Mouse (Mus musculus) hindbrain, postnatal 0 days (tissue): ENCODE results near the gene Mcm3ap. TPM values are rescaled to one million over a fixed set of nuclear protein-coding genes. Genes with fewer than 3 reads are reported as not detected.

Experiments
- ATAC-seq: fragments of 200-750 bp; cut with Nextera tagmentation; 2 replicates; pipeline ENCODE4 v1.8.0; 2017; ENCODE audit warnings: mild to moderate bottlenecking, moderate TSS enrichment, moderate library complexity
- DNase-seq: peaks from one replicate; pipeline ENCODE4 v3.0.0-alpha.2; 2015; ENCODE audit warnings: low spot score
- H3K27ac ChIP-seq: fragments of 300-500 bp; sonication (generic); 2 replicates; pipeline ENCODE4 v1.5.1; 2014; ENCODE audit warnings: mild to moderate bottlenecking
- H3K27me3 ChIP-seq: fragments of 300-500 bp; sonication (generic); 2 replicates; pipeline ENCODE4 v1.6.1; 2014; ENCODE audit warnings: low read length, mixed read lengths; ENCODE audit not compliant: insufficient read depth
- H3K36me3 ChIP-seq: fragments of 300-500 bp; sonication (generic); 2 replicates; pipeline ENCODE4 v1.6.1; 2014; ENCODE audit warnings: low read length, mixed read lengths; ENCODE audit not compliant: insufficient read depth
- H3K4me1 ChIP-seq: fragments of 300-500 bp; sonication (generic); 2 replicates; pipeline ENCODE4 v1.6.1; 2014; ENCODE audit warnings: antibody characterized with exemption, low read length, mixed read lengths; ENCODE audit not compliant: insufficient read depth
- H3K4me2 ChIP-seq: fragments of 300-500 bp; sonication (generic); 2 replicates; pipeline ENCODE4 v1.6.1; 2014; ENCODE audit warnings: low read depth, mild to moderate bottlenecking, low read length, moderate library complexity, mixed read lengths
- H3K4me3 ChIP-seq: fragments of 300-500 bp; sonication (generic); 2 replicates; pipeline ENCODE4 v1.5.1; 2014; ENCODE audit warnings: low read length
- H3K9ac ChIP-seq: fragments of 300-500 bp; sonication (generic); replicated peaks from 2 replicates; pipeline ENCODE4 v1.6.1; 2014; ENCODE audit warnings: mild to moderate bottlenecking, low read length, moderate library complexity, mixed read lengths
- H3K9me3 ChIP-seq: fragments of 300-500 bp; sonication (generic); 2 replicates; pipeline ENCODE4 v1.6.1; 2016; ENCODE audit warnings: low read length, mixed read lengths
- CTCF ChIP-seq: IDR thresholded peaks from 2 replicates; pipeline ENCODE4 v1.5.1; 2016; ENCODE audit warnings: antibody characterized with exemption, control low read depth, low read depth
- WGBS: fragments of 180-500 bp; shearing (Covaris S2); extraction: QIAGEN DNeasy Blood & Tissue Kit; methylation state at CpG from one replicate; pipeline ENCODE4 v1.1.7; 2014; 5-methylcytosine and 5-hydroxymethylcytosine counted together
- polyA plus RNA-seq: library from polyadenylated mRNA; unstranded; fragments of >200 nt; fragmentation: Nextera tagmentation; extraction: Ambion mirVana; gene quantifications from 2 replicates; pipeline ENCODE4 v1.2.1, GENCODE M21; 2015
- total RNA-seq: library from RNA; depleted of rRNA; stranded (reverse); fragments of >200 nt; gene quantifications from 2 replicates; pipeline ENCODE4 v1.2.3, GENCODE M21; 2014

Gene Mcm3ap
- total and polyA plus RNA-seq, 2 experiments from 2014 or later: 28.8 to 49.0 TPM

DNA sequence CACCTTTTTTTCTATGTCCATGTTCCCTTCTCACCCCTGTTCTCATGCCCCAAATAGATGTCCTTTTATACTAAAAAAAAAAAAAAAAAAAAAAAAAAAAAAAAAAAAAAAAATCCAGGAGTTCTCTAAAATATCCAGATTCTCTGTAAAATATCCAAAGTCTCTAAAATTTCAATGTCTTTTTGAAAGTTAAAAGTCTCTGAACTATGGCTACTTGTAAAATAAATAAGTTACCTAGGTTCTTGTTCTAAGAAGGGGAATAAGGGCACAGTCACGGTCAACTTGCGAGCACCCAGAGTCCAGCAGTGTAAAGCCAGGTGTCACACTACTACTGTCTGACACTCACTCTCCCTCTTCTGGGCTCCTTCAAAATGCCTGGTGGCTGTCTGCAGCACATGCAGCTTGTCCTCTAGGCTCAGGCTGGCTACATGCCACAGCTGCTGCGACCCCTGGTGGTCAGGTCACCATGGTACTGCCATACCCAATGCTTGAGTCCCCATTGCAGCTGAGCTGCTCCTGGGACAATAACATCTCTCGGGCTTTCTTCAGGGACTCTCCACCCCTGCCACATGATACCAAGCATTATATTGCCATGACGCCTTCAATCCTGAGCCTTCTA is 44.3 kb downstream of the Mcm3ap start:
- peak; percentile 87 for ATAC-seq
- no peaks in the 10 kb centered on the region for H3K9me3 ChIP-seq
- no peak overlapping the region for H3K4me3 ChIP-seq
- H3K4me2 ChIP-seq: no peak overlapping the region
- TF ChIP-seq CTCF: peak; percentile 93
- peaks cover 42% of the 10 kb centered on the region for H3K36me3 ChIP-seq
- 37% methylated on average over 5 of the region's 5 CpGs for WGBS
- H3K9ac ChIP-seq: no peak overlapping the region
- DNase-seq: peak; percentile 86
- H3K27ac ChIP-seq: no peak overlapping the region
- H3K27me3 ChIP-seq: no peaks in the 10 kb centered on the region
- no peaks in the 10 kb centered on the region for H3K4me1 ChIP-seq

DNA sequence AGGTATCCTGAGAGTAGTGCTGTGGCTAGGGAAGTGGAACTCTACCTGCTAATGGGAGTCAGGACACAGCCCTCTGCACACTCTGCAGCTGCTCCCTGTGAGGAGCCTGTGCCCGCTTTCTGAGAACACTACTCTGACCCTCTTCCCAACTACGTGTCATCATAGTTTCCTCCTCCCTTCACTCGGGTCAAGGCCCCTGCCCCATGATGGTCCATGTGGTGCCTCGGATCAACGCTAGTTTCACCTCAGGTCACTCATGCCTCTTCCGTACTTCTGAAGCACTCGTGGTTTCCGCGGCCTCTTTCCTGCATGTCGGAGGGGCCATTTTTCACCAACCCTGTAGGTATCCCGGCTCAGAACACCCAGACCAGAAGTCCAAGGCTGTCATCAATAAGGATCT is 62.2 kb downstream of the Mcm3ap start:
- peaks cover 16% of the 10 kb centered on the region for H3K36me3 ChIP-seq
- peak overlapping the region; percentile 84 for H3K4me2 ChIP-seq
- under 1% methylated on average over 11 of the region's 11 CpGs for WGBS
- peaks cover 6% of the 10 kb centered on the region for H3K4me1 ChIP-seq
- DNase-seq (no peak), ATAC-seq (no peak)
- H3K9ac ChIP-seq: peak overlapping the region; percentile 18; the same call in 1 of the 2 replicates
- H3K27ac ChIP-seq: no peak overlapping the region
- no peaks in the 10 kb centered on the region for H3K9me3 ChIP-seq
- no peak for TF ChIP-seq CTCF
- no peaks in the 10 kb centered on the region for H3K27me3 ChIP-seq
- peak overlapping the region; percentile 69 for H3K4me3 ChIP-seq

DNA sequence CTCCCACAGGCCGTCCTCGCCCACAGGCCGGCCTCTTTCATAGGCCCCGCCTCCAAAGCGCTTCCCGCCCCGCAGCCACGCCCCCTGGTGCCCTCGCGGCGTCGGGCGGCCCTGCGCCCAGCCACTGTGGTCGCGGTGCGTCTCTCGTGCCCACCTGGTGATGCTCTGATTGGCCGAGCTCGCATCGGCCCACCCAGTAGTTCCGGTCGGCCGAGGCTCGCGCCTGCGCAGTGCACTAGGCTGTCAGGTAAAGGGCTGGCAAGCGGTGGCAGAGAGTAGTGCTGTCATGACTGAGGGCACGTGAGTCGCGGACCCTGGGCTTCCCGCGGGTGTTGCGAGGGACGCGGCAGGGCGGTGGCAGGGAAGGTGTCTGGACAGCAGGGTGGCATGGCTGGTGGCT is 62.6 kb downstream of the Mcm3ap start, which contains the start of gene Lss:
TSS of gene Lss (plus strand) at position 214 of the 400 bp plus-strand sequence.
- Histone ChIP-seq H3K27me3 (no peaks in the 10 kb centered on the region), H3K4me3 (peak within 1 kb of the TSS; percentile 69), H3K27ac (peak within 1 kb of the TSS; percentile 79), H3K9me3 (no peaks in the 10 kb centered on the region), H3K36me3 (peaks cover 16% of the 10 kb centered on the region), H3K4me2 (peak within 1 kb of the TSS; percentile 84), H3K4me1 (peaks cover 6% of the 10 kb centered on the region), H3K9ac (peak within 1 kb of the TSS; percentile 71)
- DNase-seq: peak; percentile 98
- WGBS: 0% methylated on average over 37 of the region's 37 CpGs
- TF ChIP-seq CTCF: peak; percentile 41
- peak; percentile 100 for ATAC-seq

DNA sequence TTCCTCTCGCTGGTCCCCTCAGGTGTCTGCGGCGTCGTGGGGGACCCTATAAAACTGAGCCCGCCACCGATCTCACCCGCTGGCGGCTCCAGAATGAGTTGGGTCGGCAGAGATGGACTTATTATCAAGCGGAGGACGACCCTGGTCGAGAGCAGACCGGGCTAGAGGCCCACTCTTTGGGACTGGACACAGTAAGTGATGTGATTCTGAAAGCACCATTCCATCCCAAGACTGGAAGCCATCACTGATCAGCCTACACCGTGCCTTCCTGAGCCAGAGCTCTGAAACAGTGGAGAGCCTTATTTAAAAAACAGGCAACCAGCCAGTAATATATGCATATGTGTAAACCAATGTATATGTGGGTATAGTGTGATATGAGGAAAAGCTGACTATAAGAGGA is 63.1 kb downstream of the Mcm3ap start:
- H3K9me3 ChIP-seq: no peaks in the 10 kb centered on the region
- H3K4me3 ChIP-seq: peak overlapping the region; percentile 69
- peaks cover 18% of the 10 kb centered on the region for H3K36me3 ChIP-seq
- DNase-seq: peak; percentile 4
- peaks cover 6% of the 10 kb centered on the region for H3K4me1 ChIP-seq
- H3K27ac ChIP-seq: peak overlapping the region; percentile 79
- no peak for ATAC-seq
- TF ChIP-seq CTCF: no peak
- H3K4me2 ChIP-seq: peak overlapping the region; percentile 84
- WGBS: under 1% methylated on average over 14 of the region's 14 CpGs
- H3K27me3 ChIP-seq: no peaks in the 10 kb centered on the region
- peak overlapping the region; percentile 71 for H3K9ac ChIP-seq

DNA sequence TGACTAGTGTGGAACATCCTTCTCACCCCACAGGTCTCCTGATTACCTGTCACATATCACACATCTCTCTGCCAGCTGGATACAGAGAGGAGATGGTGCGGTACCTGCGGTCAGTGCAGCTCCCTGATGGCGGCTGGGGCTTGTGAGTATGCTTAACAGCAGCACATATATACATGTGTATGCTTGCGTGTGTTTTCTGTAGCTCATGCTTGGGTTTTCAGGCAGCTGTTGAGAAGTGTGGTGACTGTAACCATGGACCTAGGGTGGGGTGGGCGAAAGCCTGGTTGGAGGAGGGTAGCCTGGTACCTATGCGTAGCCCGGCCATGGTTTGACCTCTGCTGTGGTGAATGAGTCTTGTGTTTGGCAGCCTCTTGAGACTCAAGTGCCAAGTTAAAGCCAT is 66.8 kb downstream of the Mcm3ap start:
- WGBS: 97% methylated on average over 7 of the region's 7 CpGs
- no peak for DNase-seq

DNA sequence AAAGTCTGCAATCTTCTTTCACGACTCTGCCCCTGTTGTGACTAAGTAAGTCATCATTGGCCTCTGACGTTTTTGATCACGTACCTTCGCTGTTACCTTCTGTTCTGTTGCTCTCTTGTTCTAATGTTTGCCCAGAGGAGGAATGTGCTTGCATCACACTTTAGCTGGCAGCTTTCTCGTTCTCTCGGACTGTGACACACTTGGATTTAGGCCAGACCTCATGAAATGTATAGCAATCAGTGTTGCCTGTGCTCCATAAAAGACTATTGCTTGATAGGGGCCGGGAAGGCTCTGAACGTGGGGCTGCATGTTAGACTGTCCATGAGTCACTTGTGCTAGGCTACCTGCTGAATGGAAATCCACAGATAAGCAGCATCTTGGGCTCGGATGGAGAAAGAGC is 68.9 kb downstream of the Mcm3ap start:
- Histone ChIP-seq H3K27me3 (no peaks in the 10 kb centered on the region), H3K9me3 (no peaks in the 10 kb centered on the region), H3K36me3 (peaks cover 64% of the 10 kb centered on the region), H3K4me1 (peaks cover 4% of the 10 kb centered on the region; the same call in 1 of the 2 replicates), H3K9ac (no peak overlapping the region), H3K4me2 (no peak overlapping the region), H3K27ac (no peak overlapping the region), H3K4me3 (no peak overlapping the region)
- ATAC-seq: no peak
- no peak for DNase-seq
- TF ChIP-seq CTCF: no peak
- 79% methylated on average over 9 of the region's 9 CpGs for WGBS

More for the DNA sequence above, 66.8 kb downstream of the Mcm3ap start:
- Histone ChIP-seq H3K36me3 (peaks cover 43% of the 10 kb centered on the region), H3K27me3 (no peaks in the 10 kb centered on the region), H3K4me1 (peaks cover 6% of the 10 kb centered on the region), H3K4me2 (no peak overlapping the region), H3K27ac (no peak overlapping the region), H3K4me3 (no peak overlapping the region), H3K9ac (no peak overlapping the region), H3K9me3 (no peaks in the 10 kb centered on the region)
- no peak for TF ChIP-seq CTCF
- ATAC-seq: no peak

DNA sequence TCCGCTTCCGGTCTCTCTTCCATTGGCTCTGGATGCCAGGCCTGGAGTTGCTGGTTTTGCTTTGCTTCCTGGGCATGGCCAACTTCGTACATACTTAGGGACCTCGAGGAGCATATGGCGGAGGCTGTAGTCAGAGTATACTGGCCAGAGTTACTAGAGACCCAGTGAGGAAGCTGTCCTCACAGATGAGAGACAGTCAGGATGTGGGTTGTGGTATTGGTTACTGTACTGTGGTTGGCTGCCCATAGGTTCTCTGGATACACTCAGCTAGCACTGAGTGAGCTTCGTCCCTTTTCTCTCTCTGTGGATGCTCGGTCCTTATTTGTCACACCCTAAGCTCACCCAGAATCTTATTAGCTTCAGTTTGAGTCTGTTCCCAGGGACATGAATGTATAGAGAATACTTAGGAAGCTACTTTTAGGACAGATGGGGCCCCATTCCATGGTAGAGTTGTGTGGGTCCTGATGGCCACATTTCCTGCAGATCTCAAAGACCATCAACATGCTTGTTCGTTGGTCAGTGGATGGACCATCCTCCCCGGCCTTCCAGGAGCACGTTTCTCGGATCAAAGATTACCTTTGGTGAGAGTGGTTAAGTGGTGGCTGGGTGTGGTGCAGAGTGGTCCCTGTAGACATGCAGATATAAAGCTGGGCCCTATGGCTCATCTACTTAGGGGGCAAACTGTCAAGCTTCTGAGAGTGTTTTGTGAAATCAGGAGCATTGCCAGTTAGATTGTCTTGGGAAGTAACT is 72.8 kb downstream of the Mcm3ap start:
- no peak overlapping the region for H3K9ac ChIP-seq
- no peaks in the 10 kb centered on the region for H3K27me3 ChIP-seq
- ATAC-seq (no peak), DNase-seq (no peak)
- no peak overlapping the region for H3K4me2 ChIP-seq
- no peak overlapping the region for H3K27ac ChIP-seq
- no peak for TF ChIP-seq CTCF
- H3K9me3 ChIP-seq: no peaks in the 10 kb centered on the region
- H3K36me3 ChIP-seq: peaks cover 79% of the 10 kb centered on the region
- no peak overlapping the region for H3K4me3 ChIP-seq
- H3K4me1 ChIP-seq: no peaks in the 10 kb centered on the region
- 94% methylated on average over 11 of the region's 11 CpGs for WGBS
